Mouse (Mus musculus): ENCODE data around the gene Sf3a1. TPM values are rescaled to one million over a fixed set of nuclear protein-coding genes. Genes with fewer than 3 reads are reported as not detected.
"Not testable (repeated sequence)": the region's sequence is repeated elsewhere in the genome, so short reads cannot be mapped to it uniquely, and the experiment has no call there.

The Sf3a1 gene
- polyA plus RNA-seq, 1 experiment from 2014 or later = 41.8 TPM

- Histone ChIP-seq H3K4me2 (ENCODE audit: low read depth, low read length) (peak overlapping the region; percentile 99), H3K27ac (ENCODE audit: low read length) (no peak overlapping the region), H3K4me1 (ENCODE audit: control insufficient read depth, insufficient read depth, low read length) (peaks cover 13% of the 10 kb centered on the region), H3K36me3 (ENCODE audit: control insufficient read depth, insufficient read depth, low read length) (no peaks in the 10 kb centered on the region), H3K9ac (ENCODE audit: low read depth, low read length) (peak overlapping the region; percentile 70), H3K27me3 (replicated peaks; ENCODE audit: control insufficient read depth, insufficient read depth, low read length) (peaks cover 5% of the 10 kb centered on the region; the same call in 1 of the 2 replicates), H3K4me3 (ENCODE audit: low read length) (peak overlapping the region; percentile 63), H3K9me3 (ENCODE audit: control insufficient read depth, low read length) (no peaks in the 10 kb centered on the region)
- peak; percentile 87 for ATAC-seq
- 2% methylated on average over 41 of the region's 41 CpGs for WGBS
These were observed 41.8 kb upstream of the Sf3a1 start for GRCm38 (mm10) chr11:4118081-4118921.

GRCm38 (mm10) chr11:4119635-4120034 lies 40.5 kb upstream of the Sf3a1 start:
- WGBS = 76% methylated on average over 5 of the region's 5 CpGs
- Histone ChIP-seq H3K36me3 (ENCODE audit: control insufficient read depth, insufficient read depth, low read length) (no peaks in the 10 kb centered on the region), H3K9me3 (ENCODE audit: control insufficient read depth, low read length) (no peaks in the 10 kb centered on the region), H3K9ac (ENCODE audit: low read depth, low read length) (no peak overlapping the region), H3K4me3 (ENCODE audit: low read length) (no peak overlapping the region), H3K27ac (ENCODE audit: low read length) (no peak overlapping the region), H3K4me2 (ENCODE audit: low read depth, low read length) (no peak overlapping the region), H3K4me1 (ENCODE audit: control insufficient read depth, insufficient read depth, low read length) (peaks cover 13% of the 10 kb centered on the region), H3K27me3 (replicated peaks; ENCODE audit: control insufficient read depth, insufficient read depth, low read length) (peaks cover 5% of the 10 kb centered on the region; the same call in 1 of the 2 replicates)
- no peak for ATAC-seq

- H3K27me3 ChIP-seq (replicated peaks; ENCODE audit: control insufficient read depth, insufficient read depth, low read length) = peaks cover 5% of the 10 kb centered on the region; the same call in 1 of the 2 replicates
- peaks cover 13% of the 10 kb centered on the region for H3K4me1 ChIP-seq (ENCODE audit: control insufficient read depth, insufficient read depth, low read length)
- no peak overlapping the region for H3K4me3 ChIP-seq (ENCODE audit: low read length)
- no peak for ATAC-seq
- no peaks in the 10 kb centered on the region for H3K36me3 ChIP-seq (ENCODE audit: control insufficient read depth, insufficient read depth, low read length)
- no peak overlapping the region for H3K4me2 ChIP-seq (ENCODE audit: low read depth, low read length)
- no peaks in the 10 kb centered on the region for H3K9me3 ChIP-seq (ENCODE audit: control insufficient read depth, low read length)
- H3K27ac ChIP-seq (ENCODE audit: low read length) = no peak overlapping the region
- no peak overlapping the region for H3K9ac ChIP-seq (ENCODE audit: low read depth, low read length)
- 76% methylated on average over 3 of the region's 3 CpGs for WGBS
These were observed 38.5 kb upstream of the Sf3a1 start for GRCm38 (mm10) chr11:4121691-4122090.

- Histone ChIP-seq H3K9me3 (ENCODE audit: control insufficient read depth, low read length) (no peaks in the 10 kb centered on the region), H3K4me3 (ENCODE audit: low read length) (no peak overlapping the region), H3K27me3 (replicated peaks; ENCODE audit: control insufficient read depth, insufficient read depth, low read length) (peaks cover 5% of the 10 kb centered on the region; the same call in 1 of the 2 replicates), H3K4me2 (ENCODE audit: low read depth, low read length) (no peak overlapping the region), H3K27ac (ENCODE audit: low read length) (no peak overlapping the region), H3K9ac (ENCODE audit: low read depth, low read length) (no peak overlapping the region), H3K36me3 (ENCODE audit: control insufficient read depth, insufficient read depth, low read length) (no peaks in the 10 kb centered on the region), H3K4me1 (ENCODE audit: control insufficient read depth, insufficient read depth, low read length) (peaks cover 13% of the 10 kb centered on the region)
- no peak for ATAC-seq
- WGBS = 71% methylated on average over 5 of the region's 5 CpGs
These were observed 37.9 kb upstream of the Sf3a1 start for GRCm38 (mm10) chr11:4122226-4122625.

- peaks cover 9% of the 10 kb centered on the region for H3K4me1 ChIP-seq (ENCODE audit: control insufficient read depth, insufficient read depth, low read length)
- 77% methylated on average over 10 of the region's 10 CpGs for WGBS
These were observed 37.2 kb upstream of the Sf3a1 start, which contains the start of gene Sec14l2 for GRCm38 (mm10) chr11:4122742-4123579. TSS of gene Sec14l2 (minus strand) at chr11:4123415.

GRCm38 (mm10) chr11:4123922-4124321 lies 36.2 kb upstream of the Sf3a1 start:
- no peak for ATAC-seq

More at GRCm38 (mm10) chr11:4122742-4123579, 37.2 kb upstream of the Sf3a1 start, which contains the start of gene Sec14l2:
- Histone ChIP-seq H3K27ac (ENCODE audit: low read length) (no peak within 1 kb of the TSS), H3K9me3 (ENCODE audit: control insufficient read depth, low read length) (no peaks in the 10 kb centered on the region), H3K4me3 (ENCODE audit: low read length) (no peak within 1 kb of the TSS), H3K9ac (ENCODE audit: low read depth, low read length) (no peak within 1 kb of the TSS), H3K36me3 (ENCODE audit: control insufficient read depth, insufficient read depth, low read length) (no peaks in the 10 kb centered on the region), H3K27me3 (replicated peaks; ENCODE audit: control insufficient read depth, insufficient read depth, low read length) (peaks cover 5% of the 10 kb centered on the region; the same call in 1 of the 2 replicates), H3K4me2 (ENCODE audit: low read depth, low read length) (no peak within 1 kb of the TSS)
- ATAC-seq = no peak

GRCm38 (mm10) chr11:4127059-4127458 lies 33.1 kb upstream of the Sf3a1 start:
- H3K9ac ChIP-seq (ENCODE audit: low read depth, low read length) = no peak overlapping the region
- no peaks in the 10 kb centered on the region for H3K4me1 ChIP-seq (ENCODE audit: control insufficient read depth, insufficient read depth, low read length)
- H3K9me3 ChIP-seq (ENCODE audit: control insufficient read depth, low read length) = no peaks in the 10 kb centered on the region
- no peaks in the 10 kb centered on the region for H3K36me3 ChIP-seq (ENCODE audit: control insufficient read depth, insufficient read depth, low read length)
- no peaks in the 10 kb centered on the region for H3K27me3 ChIP-seq (replicated peaks; ENCODE audit: control insufficient read depth, insufficient read depth, low read length)
- H3K4me3 ChIP-seq (ENCODE audit: low read length) = no peak overlapping the region
- ATAC-seq = no peak
- H3K27ac ChIP-seq (ENCODE audit: low read length) = no peak overlapping the region
- no peak overlapping the region for H3K4me2 ChIP-seq (ENCODE audit: low read depth, low read length)
- WGBS = 91% methylated on average over 1 of the region's 1 CpGs

More at GRCm38 (mm10) chr11:4123922-4124321, 36.2 kb upstream of the Sf3a1 start:
- peaks cover 5% of the 10 kb centered on the region; the same call in 1 of the 2 replicates for H3K27me3 ChIP-seq (replicated peaks; ENCODE audit: control insufficient read depth, insufficient read depth, low read length)
- H3K9me3 ChIP-seq (ENCODE audit: control insufficient read depth, low read length) = no peaks in the 10 kb centered on the region
- no peak overlapping the region for H3K27ac ChIP-seq (ENCODE audit: low read length)
- 62% methylated on average over 5 of the region's 5 CpGs for WGBS
- peaks cover under 1% of the 10 kb centered on the region; the same call in 1 of the 2 replicates for H3K4me1 ChIP-seq (ENCODE audit: control insufficient read depth, insufficient read depth, low read length)
- H3K36me3 ChIP-seq (ENCODE audit: control insufficient read depth, insufficient read depth, low read length) = no peaks in the 10 kb centered on the region
- H3K9ac ChIP-seq (ENCODE audit: low read depth, low read length) = no peak overlapping the region
- no peak overlapping the region for H3K4me2 ChIP-seq (ENCODE audit: low read depth, low read length)
- H3K4me3 ChIP-seq (ENCODE audit: low read length) = no peak overlapping the region

GRCm38 (mm10) chr11:4128461-4128860 lies 31.7 kb upstream of the Sf3a1 start:
- H3K27me3 ChIP-seq (replicated peaks; ENCODE audit: control insufficient read depth, insufficient read depth, low read length); H3K4me2 ChIP-seq (ENCODE audit: low read depth, low read length); H3K9ac ChIP-seq (ENCODE audit: low read depth, low read length); H3K9me3 ChIP-seq (ENCODE audit: control insufficient read depth, low read length); H3K4me1 ChIP-seq (ENCODE audit: control insufficient read depth, insufficient read depth, low read length); H3K4me3 ChIP-seq (ENCODE audit: low read length); H3K27ac ChIP-seq (ENCODE audit: low read length); H3K36me3 ChIP-seq (ENCODE audit: control insufficient read depth, insufficient read depth, low read length); ATAC-seq: not testable (repeated sequence)
- 89% methylated on average over 4 of the region's 4 CpGs for WGBS

GRCm38 (mm10) chr11:4133450-4133849 lies 26.7 kb upstream of the Sf3a1 start:
- Histone ChIP-seq H3K27me3 (replicated peaks; ENCODE audit: control insufficient read depth, insufficient read depth, low read length) (no peaks in the 10 kb centered on the region), H3K4me1 (ENCODE audit: control insufficient read depth, insufficient read depth, low read length) (peaks cover 8% of the 10 kb centered on the region), H3K4me2 (ENCODE audit: low read depth, low read length) (no peak overlapping the region), H3K36me3 (ENCODE audit: control insufficient read depth, insufficient read depth, low read length) (no peaks in the 10 kb centered on the region), H3K4me3 (ENCODE audit: low read length) (no peak overlapping the region), H3K27ac (ENCODE audit: low read length) (no peak overlapping the region), H3K9me3 (ENCODE audit: control insufficient read depth, low read length) (no peaks in the 10 kb centered on the region), H3K9ac (ENCODE audit: low read depth, low read length) (no peak overlapping the region)
- 53% methylated on average over 3 of the region's 3 CpGs for WGBS
- no peak for ATAC-seq
